Mouse (Mus musculus) testis, postnatal 10 days (tissue): ENCODE data around the gene Kctd10.
A peak's percentile ranks its signal among the peaks of the same experiment; 100 is the strongest.

ENCODE experiments used
- DNase-seq: peaks from one replicate; pipeline ENCODE4 v3.0.0; 2021; ENCODE audit warnings: low spot score

The Kctd10 gene

GRCm38 (mm10) chr5:114378936-114379335 is 1.4 kb downstream of the Kctd10 start:
- DNase-seq, result no peak

DNA sequence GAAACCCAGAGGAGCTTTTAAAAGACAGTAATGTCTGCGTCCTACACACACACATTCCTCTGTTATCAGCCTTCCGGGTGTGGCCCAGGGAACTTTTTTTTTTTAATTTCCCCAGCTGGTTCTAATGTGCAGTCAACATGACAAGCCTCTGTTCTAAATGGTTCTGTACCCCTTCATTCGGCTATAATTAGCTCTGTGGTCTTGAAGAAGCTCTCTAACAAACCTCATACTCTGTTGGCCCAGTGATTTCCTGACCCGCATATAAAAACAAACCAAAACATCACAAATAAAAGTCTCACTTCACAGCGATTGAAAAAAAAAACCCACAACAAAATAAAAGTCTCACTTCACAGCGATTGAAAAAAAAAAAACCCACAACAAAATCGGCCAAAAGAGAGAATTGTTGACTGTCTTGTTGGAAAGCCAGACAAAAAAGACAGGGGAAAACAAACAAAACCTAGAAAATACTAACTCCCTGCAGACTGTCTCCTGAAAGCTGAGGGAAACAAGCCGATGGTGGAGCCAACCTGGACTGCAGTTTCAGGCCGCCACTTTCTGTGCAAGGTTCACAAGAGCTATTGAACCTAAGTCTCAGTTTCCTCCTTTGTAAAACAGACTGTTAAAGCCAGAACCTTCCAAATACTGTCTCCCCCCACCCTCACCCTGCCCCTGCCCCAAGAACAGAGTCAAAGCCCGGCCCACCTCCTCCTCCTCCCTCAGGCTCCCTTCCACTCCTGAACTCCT is 2.0 kb downstream of the Kctd10 start:
- DNase-seq, result no peak

GRCm38 (mm10) chr5:114374409-114375213 is 5.7 kb downstream of the Kctd10 start:
- no peak for DNase-seq

GRCm38 (mm10) chr5:114373581-114373980 is 6.7 kb downstream of the Kctd10 start:
- no peak for DNase-seq

DNA sequence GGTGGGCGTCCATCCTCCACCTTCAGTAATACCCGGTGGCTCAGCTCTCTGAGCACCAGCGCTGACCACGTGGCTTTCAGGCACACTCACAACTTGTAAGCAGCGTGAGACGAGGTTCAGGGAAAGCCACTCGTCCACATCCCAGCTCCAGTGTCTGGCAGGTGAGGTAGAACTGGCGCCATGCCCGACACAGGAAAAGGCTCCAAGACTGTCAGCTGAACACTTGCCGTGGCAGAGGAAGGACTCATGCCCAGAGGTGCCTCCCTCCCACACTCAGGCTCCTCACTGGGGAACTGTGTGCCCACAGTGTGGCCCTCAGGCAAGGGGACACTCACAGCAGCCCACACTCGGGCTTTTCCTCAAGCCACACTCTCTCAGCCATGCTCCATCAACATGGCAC is 7.1 kb downstream of the Kctd10 start:
- DNase-seq, result peak; percentile 61

DNA sequence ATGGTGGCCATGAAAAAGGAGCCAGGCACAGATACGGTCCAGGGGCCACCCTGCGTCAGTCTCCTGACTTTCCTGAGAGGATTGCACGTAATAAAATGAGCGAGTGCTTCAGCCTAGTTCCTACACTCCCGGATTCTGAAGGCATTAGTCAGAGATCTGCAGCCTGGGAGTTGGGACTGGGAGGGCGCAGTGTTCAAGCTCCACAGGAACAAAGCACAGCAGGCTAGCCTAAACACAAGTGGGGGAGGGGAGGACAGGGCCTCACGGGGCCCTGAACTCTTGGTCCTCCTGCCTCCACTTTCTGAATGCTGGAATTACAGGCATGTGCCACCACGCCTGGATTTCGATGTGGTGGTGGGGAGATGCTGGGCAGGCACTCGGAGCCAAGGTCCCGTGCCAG is 7.7 kb downstream of the Kctd10 start:
- no peak for DNase-seq

DNA sequence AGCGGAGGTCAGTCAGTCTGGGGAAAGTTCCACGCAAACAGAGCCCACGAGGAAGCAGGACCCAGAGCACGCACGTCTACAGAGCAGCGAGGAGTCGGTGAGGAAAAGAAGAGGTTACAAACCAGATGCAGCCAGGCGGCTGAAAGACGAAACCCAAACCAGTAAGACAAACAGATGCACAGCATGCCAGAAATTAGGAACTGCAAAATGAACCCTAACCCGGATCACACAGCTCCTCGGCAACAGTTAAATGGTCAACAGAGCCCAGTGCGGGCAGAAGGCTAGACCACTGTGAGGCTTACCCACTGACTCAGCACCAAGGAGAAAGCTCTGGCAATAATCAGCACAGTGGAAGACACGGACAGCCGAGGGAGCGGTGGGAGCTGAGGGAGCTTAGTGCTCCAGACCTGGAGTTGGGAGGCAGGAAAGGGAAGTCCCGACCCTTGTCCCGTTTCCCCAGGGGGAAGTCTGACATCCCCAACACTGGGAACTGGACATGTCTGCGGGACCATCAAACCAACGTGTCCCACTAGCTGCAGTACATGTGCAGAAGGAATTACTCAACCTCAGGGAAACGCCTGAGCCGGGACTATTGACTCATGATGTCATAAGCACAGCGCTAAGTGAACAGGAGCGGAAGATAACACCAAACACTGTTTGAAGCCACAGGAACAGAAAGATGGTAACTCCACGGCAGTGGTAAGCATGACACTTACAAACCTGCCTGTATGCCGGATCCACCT is 8.4 kb downstream of the Kctd10 start:
- no peak for DNase-seq

DNA sequence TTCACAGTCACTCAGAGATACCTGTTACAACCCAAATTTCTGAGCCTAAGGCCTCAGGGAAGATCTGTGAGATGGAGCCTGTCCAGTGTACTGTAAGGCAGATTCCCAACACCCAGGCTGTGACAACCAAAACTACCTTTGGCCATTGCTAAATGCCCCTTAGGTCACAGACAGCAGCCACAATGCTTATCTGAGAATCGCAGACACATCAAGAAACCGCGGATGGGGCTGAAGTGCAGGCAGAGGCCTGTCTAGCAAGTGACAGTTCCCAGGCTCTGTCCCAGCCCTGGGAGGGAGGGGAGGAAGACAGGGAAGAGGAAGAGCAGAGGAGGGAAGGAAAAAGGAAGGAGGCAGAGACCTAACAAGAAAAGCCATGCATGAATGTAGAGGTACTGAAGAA is 9.0 kb downstream of the Kctd10 start:
- no peak for DNase-seq

DNA sequence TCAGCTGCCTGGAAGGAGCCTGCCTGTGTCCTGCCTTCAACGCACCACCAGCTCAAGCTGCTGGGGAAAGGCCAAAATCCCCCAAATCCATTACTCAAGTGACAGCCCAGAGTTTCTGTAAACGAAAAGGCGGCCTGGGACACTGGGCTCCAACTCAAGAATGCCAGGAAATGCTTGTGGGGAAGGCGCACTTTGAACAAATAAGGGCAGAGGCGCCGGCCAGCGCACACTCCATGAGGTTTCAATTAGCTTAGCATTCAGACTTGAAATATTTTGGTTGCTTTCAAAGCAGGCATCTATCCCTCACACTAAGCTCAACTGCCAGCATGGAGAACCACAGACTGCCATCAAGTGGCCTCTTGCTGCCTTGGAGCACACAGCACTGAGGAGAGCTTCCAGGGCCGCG is 9.9 kb downstream of the Kctd10 start:
- DNase-seq, result no peak

GRCm38 (mm10) chr5:114369921-114370320 is 10.4 kb downstream of the Kctd10 start:
- DNase-seq, result no peak

DNA sequence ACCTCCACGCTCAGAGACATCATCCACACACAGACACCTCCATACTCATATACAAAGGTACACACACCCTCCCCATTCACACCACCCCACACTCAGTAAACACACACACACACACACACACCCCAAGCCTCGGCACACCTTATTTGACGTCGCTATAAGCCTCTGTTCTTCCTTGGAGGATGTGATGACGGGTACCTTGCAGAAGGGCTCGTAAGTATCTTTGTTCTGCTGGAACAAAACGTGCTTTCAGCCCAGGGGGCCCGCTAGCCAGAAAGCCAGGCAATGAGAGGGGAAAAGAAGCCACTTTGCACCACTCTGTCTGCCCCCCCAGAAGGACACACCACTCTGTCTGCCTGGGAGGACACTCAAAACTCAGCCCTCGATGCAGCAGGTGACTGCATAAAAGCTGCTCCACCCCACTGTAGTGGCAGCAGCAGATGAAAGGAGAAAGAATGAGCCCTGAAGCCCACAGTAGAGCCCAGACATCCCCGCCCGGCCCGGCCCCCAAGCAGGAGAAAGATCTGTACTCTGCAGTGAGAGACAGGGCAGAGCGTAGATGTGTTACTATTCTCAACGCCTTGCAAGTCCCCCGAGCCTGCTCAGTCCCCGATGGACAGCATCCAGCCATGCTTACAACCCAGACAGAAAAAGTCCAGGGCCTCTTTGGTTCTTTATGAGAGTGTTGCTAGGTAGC is 11.4 kb downstream of the Kctd10 start:
- DNase-seq, result no peak

DNA sequence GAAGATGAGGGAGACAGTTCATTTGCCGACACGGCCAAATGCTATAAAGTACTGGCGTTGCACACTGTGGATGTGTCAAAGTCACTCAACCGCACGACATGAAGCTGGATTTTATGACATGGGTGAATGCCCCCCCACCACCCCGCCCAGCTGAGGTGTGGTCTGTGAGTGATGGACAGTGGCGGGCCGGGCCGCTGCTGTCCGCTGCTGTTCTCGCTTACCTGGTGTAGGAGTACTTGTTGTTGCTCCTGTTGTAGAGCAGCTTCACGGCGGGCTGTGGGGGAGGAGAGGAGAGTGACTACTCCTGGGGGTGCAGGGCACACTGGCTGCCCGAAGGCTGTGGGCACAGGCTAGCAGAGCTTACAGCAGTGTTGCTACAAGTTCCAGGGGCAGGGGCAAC is 12.2 kb downstream of the Kctd10 start:
- DNase-seq, result no peak

GRCm38 (mm10) chr5:114365043-114365752 is 15.1 kb downstream of the Kctd10 start:
- DNase-seq, result peak; percentile 92

DNA sequence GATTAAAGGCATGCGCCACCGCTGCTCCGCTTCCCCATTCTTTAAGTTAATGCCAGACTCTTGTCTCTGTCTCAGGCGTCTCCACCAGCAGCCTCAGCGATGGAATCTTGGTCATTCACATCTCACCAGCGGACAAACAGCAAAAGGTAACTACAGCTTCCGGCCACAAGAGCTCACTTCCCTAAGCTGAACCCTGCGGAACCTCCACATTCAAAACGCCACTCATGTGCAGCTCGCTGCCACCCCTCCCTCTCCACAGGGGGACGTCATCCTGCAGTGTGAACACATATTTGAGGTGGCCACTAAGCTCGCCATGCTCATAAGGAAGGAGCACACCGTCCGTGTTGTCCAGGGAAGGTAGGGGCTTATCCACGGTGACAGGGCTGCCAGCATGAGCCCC is 19.3 kb downstream of the Kctd10 start:
- DNase-seq, result no peak

DNA sequence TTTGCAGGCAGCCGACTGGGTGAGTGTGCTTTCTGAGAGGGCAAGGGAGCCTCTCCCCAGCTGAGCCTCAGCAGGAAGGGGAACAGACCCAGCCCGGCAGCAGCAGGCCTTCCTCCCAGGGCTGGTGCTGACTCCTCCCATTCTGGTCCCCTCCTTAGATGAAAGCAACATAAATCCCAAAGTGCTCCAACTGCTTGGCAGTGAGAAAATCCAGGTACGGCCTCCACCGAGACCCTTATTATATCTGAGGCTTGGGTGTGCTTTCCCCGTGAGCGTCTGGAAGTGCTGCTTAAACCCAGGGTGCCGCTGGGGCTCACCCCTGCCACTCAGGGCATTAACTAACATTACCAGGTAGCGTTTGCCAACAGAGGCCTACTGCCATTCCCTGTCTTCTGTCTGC is 20.7 kb downstream of the Kctd10 start:
- no peak for DNase-seq

DNA sequence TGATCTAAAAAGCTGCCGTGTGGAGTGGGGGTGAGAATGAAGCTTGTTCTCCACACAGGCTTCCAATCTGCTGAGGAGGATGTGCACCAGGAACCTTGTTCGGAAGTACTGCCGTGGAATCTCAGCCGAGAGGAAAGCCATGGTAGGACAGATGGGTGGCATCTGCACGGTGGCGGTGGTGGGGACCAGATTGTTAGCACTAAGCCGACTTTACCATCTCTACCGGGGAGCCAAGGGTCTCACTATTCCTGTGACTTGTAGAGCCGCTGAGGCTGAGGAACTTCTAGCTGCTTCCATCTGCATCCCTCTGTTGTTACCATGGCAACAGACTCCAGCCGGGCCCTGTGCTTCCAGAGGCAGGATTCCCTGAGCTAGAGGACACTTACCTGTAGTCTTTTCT is 21.5 kb downstream of the Kctd10 start:
- no peak for DNase-seq

DNA sequence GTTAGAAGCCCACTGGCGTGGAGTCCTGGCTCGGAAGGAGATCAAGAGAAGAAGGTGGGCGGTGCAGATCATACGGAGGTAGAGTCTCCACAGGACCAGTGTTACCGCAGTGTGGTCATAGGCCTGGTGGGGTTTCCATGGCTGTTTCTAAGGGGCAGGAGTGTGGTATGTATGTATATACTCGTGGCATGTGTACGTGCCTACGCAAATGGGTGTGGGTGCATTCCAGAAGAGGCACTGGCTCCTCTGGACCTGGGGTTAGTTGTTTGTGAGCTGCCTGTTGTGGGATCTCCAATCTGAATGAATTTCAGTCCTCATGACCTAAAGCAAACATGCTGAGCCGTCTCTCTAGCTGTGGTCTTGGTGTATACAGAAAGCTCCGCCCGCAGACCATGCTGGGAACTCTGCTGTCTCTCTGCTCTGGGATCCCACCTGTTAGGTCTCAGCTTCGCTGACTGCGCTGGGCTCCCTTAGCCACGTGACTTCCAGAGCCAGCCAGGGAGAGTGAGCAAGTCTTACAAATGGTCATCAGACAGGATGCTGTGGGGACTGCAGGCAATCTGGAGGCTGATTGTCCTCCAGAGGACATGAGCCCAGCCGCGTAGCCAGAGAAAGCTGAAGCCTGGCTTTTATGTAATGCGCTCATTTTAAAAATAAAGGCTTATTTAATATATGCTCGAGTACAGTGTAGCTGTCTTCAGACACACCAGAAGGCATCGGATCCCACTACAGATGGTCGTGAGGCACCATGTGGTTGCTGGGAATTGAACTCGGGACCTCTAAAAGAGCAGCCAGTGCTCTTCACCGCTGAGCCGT is 23.2 kb downstream of the Kctd10 start:
- no peak for DNase-seq

- DNase-seq, result peak; percentile 89
Measured at GRCm38 (mm10) chr5:114356250-114356935, 23.9 kb downstream of the Kctd10 start.

DNA sequence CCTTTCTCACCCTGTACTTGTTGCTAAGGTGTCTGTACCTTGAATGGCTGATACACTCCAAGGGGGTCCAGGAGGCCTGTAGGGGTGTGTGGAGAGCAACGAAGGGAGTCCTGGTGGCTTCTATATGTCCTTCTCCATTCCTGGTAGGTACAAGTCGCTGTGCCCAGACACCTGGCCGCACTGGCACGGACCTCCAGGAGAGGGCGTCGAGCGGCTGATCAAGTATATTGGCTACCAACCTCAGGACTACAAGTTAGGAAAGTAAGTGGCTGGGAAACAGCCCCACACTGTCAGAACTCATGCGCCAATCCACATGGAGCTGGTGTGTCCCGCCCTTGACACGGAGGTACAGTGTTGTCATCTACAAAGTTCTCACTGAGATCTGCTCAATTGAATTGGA is 28.8 kb downstream of the Kctd10 start:
- no peak for DNase-seq

DNA sequence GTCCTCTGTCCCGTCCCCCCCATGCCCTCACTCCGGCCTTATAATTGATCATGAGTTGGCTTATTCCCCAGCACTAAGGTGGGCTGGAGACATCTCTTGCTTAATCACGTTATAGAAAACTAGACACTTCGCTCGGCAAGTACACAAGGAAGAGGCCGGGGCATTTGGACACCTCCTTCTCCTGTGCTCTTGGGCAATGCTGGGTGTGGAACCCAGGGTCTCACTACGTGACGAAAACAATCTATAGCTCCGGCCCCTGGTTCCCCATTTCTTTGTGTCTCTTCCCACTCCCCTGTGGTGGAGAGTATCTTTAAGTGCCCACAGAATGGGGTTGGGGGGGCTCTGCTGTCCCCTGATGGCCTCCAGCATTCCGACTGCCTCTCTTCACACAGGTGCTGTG is 33.3 kb downstream of the Kctd10 start:
- no peak for DNase-seq
